Mouse (Mus musculus) megakaryocyte-erythroid progenitor cell, adult 5-6 weeks (primary cell): ENCODE results near the gene Ly6f. TPM values are rescaled to one million over a fixed set of nuclear protein-coding genes. Genes with fewer than 3 reads are reported as not detected.
"Not testable (repeated sequence)": the region's sequence is repeated elsewhere in the genome, so short reads cannot be mapped to it uniquely, and the experiment has no call there.

Source experiments
- ATAC-seq: replicated peaks from 2 replicates; pipeline ENCODE4 v1.8.0; 2016; ENCODE audit warnings: mild to moderate bottlenecking, inconsistent platforms; ENCODE audit not compliant: severe bottlenecking, poor library complexity, low FRiP score, low TSS enrichment
- total RNA-seq, 2 experiments: library from RNA; stranded (forward) in 1 of 2; stranded (reverse) in 1 of 2; fragments of 200-1000, 215-1000 nt in 1 of 2; fragments of >200 nt in 1 of 2; fragmentation: Nextera tagmentation in 1 of 2; gene quantifications; 2 replicates each; pipeline ENCODE4 v1.2.3; 2014 to 2017

Gene Ly6f
- total RNA-seq (2014; fragmentation: Nextera tagmentation): not detected in 2 replicates
- total RNA-seq (2017): not detected in 2 replicates

- ATAC-seq: no peak
Observed at GRCm38 (mm10) chr15:75268121-75268520, at the start of gene Ly6f. Ly6f (plus strand) TSS chr15:75268421.

- no peak for ATAC-seq
Observed at GRCm38 (mm10) chr15:75221942-75222341, 46.3 kb upstream of the Ly6f start.

GRCm38 (mm10) chr15:75237736-75238288 lies 30.4 kb upstream of the Ly6f start:
- no peak for ATAC-seq

- ATAC-seq: no peak
Observed at GRCm38 (mm10) chr15:75240558-75240957, 27.7 kb upstream of the Ly6f start.

- ATAC-seq: no peak
Observed at GRCm38 (mm10) chr15:75242756-75243640, 25.2 kb upstream of the Ly6f start.

GRCm38 (mm10) chr15:75254671-75255070 lies 13.6 kb upstream of the Ly6f start:
- ATAC-seq: no peak

- ATAC-seq: no peak
Observed at GRCm38 (mm10) chr15:75265863-75266262, 2.4 kb upstream of the Ly6f start.

- ATAC-seq: no peak
Observed at GRCm38 (mm10) chr15:75266626-75267025, 1.6 kb upstream of the Ly6f start.

- ATAC-seq: no peak
Observed at GRCm38 (mm10) chr15:75268916-75269829, 952 bp downstream of the Ly6f start.

GRCm38 (mm10) chr15:75270169-75270568 lies 1.9 kb downstream of the Ly6f start:
- ATAC-seq: no peak

- no peak for ATAC-seq
Observed at GRCm38 (mm10) chr15:75270691-75271362, 2.6 kb downstream of the Ly6f start.

GRCm38 (mm10) chr15:75271426-75271825 lies 3.2 kb downstream of the Ly6f start:
- ATAC-seq: no peak

GRCm38 (mm10) chr15:75271891-75272290 lies 3.7 kb downstream of the Ly6f start:
- no peak for ATAC-seq

- not testable (repeated sequence) for ATAC-seq
Observed at GRCm38 (mm10) chr15:75281991-75282390, 13.8 kb downstream of the Ly6f start.

- not testable (repeated sequence) for ATAC-seq
Observed at GRCm38 (mm10) chr15:75286512-75286911, 18.3 kb downstream of the Ly6f start.

- no peak for ATAC-seq
Observed at GRCm38 (mm10) chr15:75292377-75292776, 24.2 kb downstream of the Ly6f start.

GRCm38 (mm10) chr15:75293873-75294385 lies 25.7 kb downstream of the Ly6f start:
- no peak for ATAC-seq

GRCm38 (mm10) chr15:75306101-75306500 lies 37.9 kb downstream of the Ly6f start:
- ATAC-seq: no peak

GRCm38 (mm10) chr15:75309186-75309585 lies 41.0 kb downstream of the Ly6f start:
- ATAC-seq: no peak
